Mouse (Mus musculus): ENCODE results near the gene Catsper1. TPM values are rescaled to one million over a fixed set of nuclear protein-coding genes. Genes with fewer than 3 reads are reported as not detected.
A peak's percentile ranks its signal among the peaks of the same experiment; 100 is the strongest.

The Catsper1 gene
- polyA plus RNA-seq (2014; fragmentation: Nextera tagmentation; extraction: Ambion mirVana): not detected in 2 replicates

DNA sequence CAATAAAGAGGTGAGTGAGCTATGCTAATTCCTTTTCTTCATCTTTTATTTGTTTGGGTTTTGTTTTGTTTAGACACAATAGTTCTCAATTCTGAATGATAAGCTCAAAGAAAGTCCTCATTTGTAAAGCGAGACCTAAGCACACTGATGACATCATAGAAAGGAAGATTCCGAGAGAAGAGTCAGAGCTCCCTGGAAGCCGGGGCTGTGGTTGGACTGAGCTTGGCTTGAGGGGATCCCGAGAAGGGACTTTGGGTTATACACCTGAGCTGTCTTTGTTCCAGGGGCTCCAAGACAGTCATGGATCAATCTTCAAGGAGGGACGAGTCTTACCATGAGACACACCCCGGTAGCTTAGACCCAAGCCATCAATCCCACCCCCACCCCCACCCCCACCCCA lies at the start of gene Catsper1:
Catsper1 (plus strand) TSS at position 301 of the 400 bp plus-strand sequence.
- ATAC-seq (replicated peaks; ENCODE audit: insufficient number of reproducible peaks, low FRiP score, low TSS enrichment, low read depth) (no peak), DNase-seq (ENCODE audit: low spot score) (no peak)
- H3K27me3 ChIP-seq (ENCODE audit: control insufficient read depth, insufficient read depth, low read length): no peaks in the 10 kb centered on the region
- H3K4me1 ChIP-seq (ENCODE audit: control insufficient read depth, insufficient read depth, low read length): no peaks in the 10 kb centered on the region
- H3K36me3 ChIP-seq (replicated peaks; ENCODE audit: control insufficient read depth, insufficient read depth, low read depth, low read length): no peaks in the 10 kb centered on the region
- H3K27ac ChIP-seq (replicated peaks; ENCODE audit: low read depth, low read length): no peak within 1 kb of the TSS
- 92% methylated on average over 6 of the region's 6 CpGs for WGBS
- H3K9ac ChIP-seq (replicated peaks; ENCODE audit: low read length): no peak within 1 kb of the TSS
- H3K4me2 ChIP-seq (ENCODE audit: low read depth, low read length): no peak within 1 kb of the TSS
- no peak within 1 kb of the TSS for H3K4me3 ChIP-seq (ENCODE audit: low read depth, low read length)
- H3K9me3 ChIP-seq (replicated peaks; ENCODE audit: control insufficient read depth, low read length): no peaks in the 10 kb centered on the region

- H3K4me1 ChIP-seq (ENCODE audit: control insufficient read depth, insufficient read depth, low read length): no peaks in the 10 kb centered on the region
- peak within 1 kb of the TSS; percentile 52; the same call in 1 of the 2 replicates for H3K27ac ChIP-seq (replicated peaks; ENCODE audit: low read depth, low read length)
- under 1% methylated on average over 46 of the region's 46 CpGs for WGBS
- H3K4me2 ChIP-seq (ENCODE audit: low read depth, low read length): peak within 1 kb of the TSS; percentile 65
- H3K4me3 ChIP-seq (ENCODE audit: low read depth, low read length): peak within 1 kb of the TSS; percentile 63
- DNase-seq (ENCODE audit: low spot score): peak; percentile 100
- no peaks in the 10 kb centered on the region for H3K27me3 ChIP-seq (ENCODE audit: control insufficient read depth, insufficient read depth, low read length)
- peak within 1 kb of the TSS; percentile 76 for H3K9ac ChIP-seq (replicated peaks; ENCODE audit: low read length)
- no peaks in the 10 kb centered on the region for H3K9me3 ChIP-seq (replicated peaks; ENCODE audit: control insufficient read depth, low read length)
- ATAC-seq (replicated peaks; ENCODE audit: insufficient number of reproducible peaks, low FRiP score, low TSS enrichment, low read depth): peak; percentile 95
- peaks cover 7% of the 10 kb centered on the region for H3K36me3 ChIP-seq (replicated peaks; ENCODE audit: control insufficient read depth, insufficient read depth, low read depth, low read length)
Observed at GRCm38 (mm10) chr19:5294972-5295735, 40.4 kb upstream of the Catsper1 start, which contains the start of gene Sf3b2. Gene Sf3b2, minus strand, starts transcription at chr19:5295455.

- Histone ChIP-seq H3K9ac (replicated peaks; ENCODE audit: low read length) (peak overlapping the region; percentile 62), H3K27ac (replicated peaks; ENCODE audit: low read depth, low read length) (peak overlapping the region; percentile 37; the same call in 1 of the 2 replicates), H3K4me3 (ENCODE audit: low read depth, low read length) (peak overlapping the region; percentile 63), H3K27me3 (ENCODE audit: control insufficient read depth, insufficient read depth, low read length) (no peaks in the 10 kb centered on the region), H3K9me3 (replicated peaks; ENCODE audit: control insufficient read depth, low read length) (no peaks in the 10 kb centered on the region), H3K4me2 (ENCODE audit: low read depth, low read length) (peak overlapping the region; percentile 65), H3K4me1 (ENCODE audit: control insufficient read depth, insufficient read depth, low read length) (no peaks in the 10 kb centered on the region), H3K36me3 (replicated peaks; ENCODE audit: control insufficient read depth, insufficient read depth, low read depth, low read length) (peaks cover 3% of the 10 kb centered on the region)
- DNase-seq (ENCODE audit: low spot score) (no peak), ATAC-seq (replicated peaks; ENCODE audit: insufficient number of reproducible peaks, low FRiP score, low TSS enrichment, low read depth) (peak; percentile 55)
- 5% methylated on average over 13 of the region's 13 CpGs for WGBS
Observed at GRCm38 (mm10) chr19:5295736-5296075, 39.8 kb upstream of the Catsper1 start.

DNA sequence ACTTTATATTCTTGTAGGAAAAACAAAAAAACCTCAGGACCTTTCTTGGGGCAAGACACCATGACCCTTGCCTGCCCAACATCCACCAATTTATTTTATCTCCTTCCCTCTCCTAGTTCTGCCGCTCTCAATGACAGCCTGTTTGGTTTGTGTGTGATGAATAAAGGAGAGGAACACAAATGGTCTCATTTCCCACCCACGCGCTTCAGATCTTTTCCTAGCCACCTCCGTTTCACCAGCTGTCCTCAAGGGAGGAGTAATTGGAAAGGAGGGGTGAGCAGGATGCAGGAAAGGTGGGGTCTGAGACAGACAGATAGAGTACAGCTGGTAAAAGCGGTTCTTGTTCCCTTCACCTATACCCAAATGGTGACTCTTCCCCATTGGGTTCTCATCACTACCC lies 38.9 kb upstream of the Catsper1 start:
- Histone ChIP-seq H3K9me3 (replicated peaks; ENCODE audit: control insufficient read depth, low read length) (no peaks in the 10 kb centered on the region), H3K27ac (replicated peaks; ENCODE audit: low read depth, low read length) (no peak overlapping the region), H3K9ac (replicated peaks; ENCODE audit: low read length) (no peak overlapping the region), H3K4me2 (ENCODE audit: low read depth, low read length) (no peak overlapping the region), H3K36me3 (replicated peaks; ENCODE audit: control insufficient read depth, insufficient read depth, low read depth, low read length) (peaks cover 3% of the 10 kb centered on the region), H3K4me1 (ENCODE audit: control insufficient read depth, insufficient read depth, low read length) (no peaks in the 10 kb centered on the region), H3K27me3 (ENCODE audit: control insufficient read depth, insufficient read depth, low read length) (no peaks in the 10 kb centered on the region), H3K4me3 (ENCODE audit: low read depth, low read length) (no peak overlapping the region)
- DNase-seq (ENCODE audit: low spot score): no peak
- no peak for ATAC-seq (replicated peaks; ENCODE audit: insufficient number of reproducible peaks, low FRiP score, low TSS enrichment, low read depth)
- 73% methylated on average over 5 of the region's 5 CpGs for WGBS

DNA sequence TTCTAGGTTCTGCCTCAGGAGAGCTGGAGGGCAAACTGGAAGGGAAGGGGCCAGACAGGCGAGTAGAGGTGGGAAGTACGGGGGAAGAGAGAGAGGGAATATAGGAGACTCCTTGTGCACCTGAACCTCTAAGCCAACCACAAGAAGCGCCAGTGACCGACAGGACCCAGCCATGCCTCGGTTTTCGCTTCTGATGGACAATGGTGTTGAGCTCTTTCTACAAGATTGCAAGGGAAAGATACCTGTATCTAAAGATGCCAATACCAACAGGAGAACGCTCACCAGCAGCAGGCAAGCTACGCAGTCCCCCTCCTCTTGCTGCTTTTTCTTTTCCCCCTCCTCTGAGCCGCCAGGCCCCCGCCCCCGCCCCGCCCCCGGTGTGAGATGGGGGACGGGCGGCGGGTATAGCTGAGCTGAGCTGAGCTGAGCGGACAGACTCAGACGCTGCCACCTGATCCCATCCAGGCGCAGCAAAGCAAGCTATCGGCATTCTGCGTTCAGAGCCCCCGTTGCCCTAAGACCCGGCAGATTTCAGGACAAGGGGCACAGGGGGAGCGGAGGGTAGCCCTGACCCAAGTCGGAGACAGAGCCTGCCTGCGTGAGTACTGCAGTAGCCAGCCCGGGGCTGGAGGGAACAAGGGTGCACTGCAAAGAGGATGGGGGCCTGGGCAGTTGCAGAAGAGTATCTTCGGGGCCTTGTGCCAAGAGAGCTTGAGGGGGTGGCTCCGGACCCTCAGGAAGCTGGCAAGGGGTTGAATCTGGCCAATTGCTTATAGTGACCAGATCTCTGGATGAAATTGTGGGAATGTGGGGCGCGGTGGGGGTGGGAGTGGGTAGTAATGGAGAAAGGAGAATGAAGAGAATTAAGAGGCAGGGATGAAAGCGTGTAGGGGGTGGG lies 37.4 kb upstream of the Catsper1 start, which contains the start of gene Gal3st3:
Gal3st3 (plus strand) TSS at position 429 of the 898 bp plus-strand sequence.
- Histone ChIP-seq H3K36me3 (replicated peaks; ENCODE audit: control insufficient read depth, insufficient read depth, low read depth, low read length) (no peaks in the 10 kb centered on the region), H3K27me3 (ENCODE audit: control insufficient read depth, insufficient read depth, low read length) (no peaks in the 10 kb centered on the region), H3K27ac (replicated peaks; ENCODE audit: low read depth, low read length) (no peak within 1 kb of the TSS; the same call in 1 of the 2 replicates), H3K4me1 (ENCODE audit: control insufficient read depth, insufficient read depth, low read length) (no peaks in the 10 kb centered on the region), H3K9ac (replicated peaks; ENCODE audit: low read length) (peak within 1 kb of the TSS; percentile 70), H3K4me2 (ENCODE audit: low read depth, low read length) (peak within 1 kb of the TSS; percentile 81), H3K4me3 (ENCODE audit: low read depth, low read length) (peak within 1 kb of the TSS; percentile 46), H3K9me3 (replicated peaks; ENCODE audit: control insufficient read depth, low read length) (no peaks in the 10 kb centered on the region)
- DNase-seq (ENCODE audit: low spot score): peak; percentile 76
- ATAC-seq (replicated peaks; ENCODE audit: insufficient number of reproducible peaks, low FRiP score, low TSS enrichment, low read depth): no peak
- WGBS: 6% methylated on average over 32 of the region's 32 CpGs

- Histone ChIP-seq H3K4me1 (ENCODE audit: control insufficient read depth, insufficient read depth, low read length) (no peaks in the 10 kb centered on the region), H3K27ac (replicated peaks; ENCODE audit: low read depth, low read length) (no peak overlapping the region), H3K4me3 (ENCODE audit: low read depth, low read length) (no peak overlapping the region), H3K4me2 (ENCODE audit: low read depth, low read length) (no peak overlapping the region), H3K36me3 (replicated peaks; ENCODE audit: control insufficient read depth, insufficient read depth, low read depth, low read length) (no peaks in the 10 kb centered on the region; the same call in none of the 2 replicates), H3K9me3 (replicated peaks; ENCODE audit: control insufficient read depth, low read length) (no peaks in the 10 kb centered on the region), H3K9ac (replicated peaks; ENCODE audit: low read length) (no peak overlapping the region), H3K27me3 (ENCODE audit: control insufficient read depth, insufficient read depth, low read length) (no peaks in the 10 kb centered on the region)
- WGBS: 83% methylated on average over 6 of the region's 6 CpGs
- ATAC-seq (replicated peaks; ENCODE audit: insufficient number of reproducible peaks, low FRiP score, low TSS enrichment, low read depth) (no peak), DNase-seq (ENCODE audit: low spot score) (no peak)
Observed at GRCm38 (mm10) chr19:5300588-5300987, 35.0 kb upstream of the Catsper1 start.

DNA sequence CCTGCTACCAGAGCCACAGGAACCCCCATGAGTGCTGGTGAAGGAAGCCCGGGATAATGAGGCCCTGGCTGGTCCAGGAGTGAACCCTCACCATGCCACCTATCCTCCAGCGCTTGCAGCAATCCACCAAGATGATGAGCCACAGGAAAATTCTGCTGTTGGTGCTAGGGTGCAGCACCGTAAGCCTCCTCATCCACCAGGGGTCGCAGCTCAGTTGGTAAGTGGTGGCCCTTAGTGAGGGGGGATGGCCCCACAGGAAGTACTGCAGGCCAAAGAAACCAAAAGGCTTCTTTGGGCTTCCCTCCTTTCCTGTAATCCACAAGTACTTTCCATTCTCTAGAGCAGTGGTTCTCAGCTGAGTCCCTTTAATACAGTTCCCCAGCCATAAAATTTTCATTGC lies 33.1 kb upstream of the Catsper1 start:
- Histone ChIP-seq H3K9me3 (replicated peaks; ENCODE audit: control insufficient read depth, low read length) (no peaks in the 10 kb centered on the region; the same call in 1 of the 2 replicates), H3K9ac (replicated peaks; ENCODE audit: low read length) (no peak overlapping the region), H3K4me2 (ENCODE audit: low read depth, low read length) (no peak overlapping the region), H3K27ac (replicated peaks; ENCODE audit: low read depth, low read length) (no peak overlapping the region), H3K4me3 (ENCODE audit: low read depth, low read length) (no peak overlapping the region), H3K36me3 (replicated peaks; ENCODE audit: control insufficient read depth, insufficient read depth, low read depth, low read length) (no peaks in the 10 kb centered on the region; the same call in none of the 2 replicates), H3K27me3 (ENCODE audit: control insufficient read depth, insufficient read depth, low read length) (no peaks in the 10 kb centered on the region), H3K4me1 (ENCODE audit: control insufficient read depth, insufficient read depth, low read length) (0 out of 2 replicates have a peak, but pooled peaks cover 2% of the 10 kb centered on the region)
- 16% methylated on average over 4 of the region's 4 CpGs for WGBS
- peak; percentile 71 for DNase-seq (ENCODE audit: low spot score)
- no peak for ATAC-seq (replicated peaks; ENCODE audit: insufficient number of reproducible peaks, low FRiP score, low TSS enrichment, low read depth)
